Mouse (Mus musculus): ENCODE results near the gene Trim26. TPM values are rescaled to one million over a fixed set of nuclear protein-coding genes. Genes with fewer than 3 reads are reported as not detected.
"Not testable (repeated sequence)": the region's sequence is repeated elsewhere in the genome, so short reads cannot be mapped to it uniquely, and the experiment has no call there.

Gene Trim26
- total RNA-seq, 1 experiment = 24.6 TPM

- TF ChIP-seq ZC3H11A (IDR thresholded peaks at IDR 0.05; ENCODE audit: borderline replicate concordance, low read depth, low read length) = no peak
- TF ChIP-seq MAFK (IDR thresholded peaks at IDR 0.05; ENCODE audit: insufficient read depth, low read depth, low read length) = no peak
- TF ChIP-seq HCFC1 (IDR thresholded peaks at IDR 0.05; ENCODE audit: borderline replicate concordance, insufficient read depth, low read length) = no peak
- no peak for TF ChIP-seq ZNF384 (IDR thresholded peaks at IDR 0.05; ENCODE audit: low read depth, low read length)
- TF ChIP-seq CHD2 (IDR thresholded peaks at IDR 0.05; ENCODE audit: low read depth, low read length) = no peak
- no peaks in the 10 kb centered on the region for H3K36me3 ChIP-seq (ENCODE audit: control insufficient read depth, insufficient read depth, low read length, poor library complexity, severe bottlenecking)
Observed at GRCm38 (mm10) chr17:36874636-36875035, 37.7 kb downstream of the Trim26 start.

GRCm38 (mm10) chr17:36883350-36883749 lies 46.4 kb downstream of the Trim26 start:
- in situ Hi-C loops (cut with MboI; ENCODE audit: low sequenced_read_pairs in 2 of 2, unreplicated experiment in 2 of 2) = no loop called here
- TF ChIP-seq ZC3H11A (IDR thresholded peaks at IDR 0.05; ENCODE audit: borderline replicate concordance, low read depth, low read length) = no peak
- no peak for TF ChIP-seq HCFC1 (IDR thresholded peaks at IDR 0.05; ENCODE audit: borderline replicate concordance, insufficient read depth, low read length)

More at GRCm38 (mm10) chr17:36874636-36875035, 37.7 kb downstream of the Trim26 start:
- no peak overlapping the region for H3K27ac ChIP-seq (ENCODE audit: insufficient read depth, low read depth, low read length, poor library complexity, severe bottlenecking)
- in situ Hi-C loops (cut with MboI; ENCODE audit: low sequenced_read_pairs in 2 of 2, unreplicated experiment in 2 of 2) = no loop called here
- H3K4me3 ChIP-seq (ENCODE audit: insufficient read depth in 1 of 2, low read depth in 1 of 2, low read length in 2 of 2, poor library complexity in 1 of 2, severe bottlenecking in 1 of 2) = no peak overlapping the region
- H3K9ac ChIP-seq (ENCODE audit: insufficient read depth, low read depth, low read length, poor library complexity, severe bottlenecking) = no peak overlapping the region
- no peaks in the 10 kb centered on the region for H3K9me3 ChIP-seq (ENCODE audit: control insufficient read depth, insufficient read depth, low read depth, low read length)
- DNase-seq (ENCODE audit: low read depth, low spot score) = no peak
- H3K4me1 ChIP-seq (ENCODE audit: control insufficient read depth in 2 of 2, insufficient read depth in 2 of 2, low read length in 2 of 2, poor library complexity in 1 of 2) = peaks cover 0 to 3% of the 10 kb centered on the region in 2 experiments; a peak in 1 of 4 replicates

GRCm38 (mm10) chr17:36885132-36885790 lies 48.3 kb downstream of the Trim26 start:
- no peaks in the 10 kb centered on the region for H3K4me1 ChIP-seq (ENCODE audit: control insufficient read depth in 2 of 2, insufficient read depth in 2 of 2, low read length in 2 of 2, poor library complexity in 1 of 2)
- in situ Hi-C loops (cut with MboI; ENCODE audit: low sequenced_read_pairs in 2 of 2, unreplicated experiment in 2 of 2) = no loop called here
- no peak overlapping the region for H3K9ac ChIP-seq (ENCODE audit: insufficient read depth, low read depth, low read length, poor library complexity, severe bottlenecking)
- no peak for TF ChIP-seq ZNF384 (IDR thresholded peaks at IDR 0.05; ENCODE audit: low read depth, low read length)
- no peak for TF ChIP-seq CHD2 (IDR thresholded peaks at IDR 0.05; ENCODE audit: low read depth, low read length)
- H3K9me3 ChIP-seq (ENCODE audit: control insufficient read depth, insufficient read depth, low read depth, low read length) = no peaks in the 10 kb centered on the region
- no peak overlapping the region for H3K27ac ChIP-seq (ENCODE audit: insufficient read depth, low read depth, low read length, poor library complexity, severe bottlenecking)
- no peak for DNase-seq (ENCODE audit: low read depth, low spot score)
- no peaks in the 10 kb centered on the region for H3K36me3 ChIP-seq (ENCODE audit: control insufficient read depth, insufficient read depth, low read length, poor library complexity, severe bottlenecking)
- no peak overlapping the region for H3K4me3 ChIP-seq (ENCODE audit: insufficient read depth in 1 of 2, low read depth in 1 of 2, low read length in 2 of 2, poor library complexity in 1 of 2, severe bottlenecking in 1 of 2)

More at GRCm38 (mm10) chr17:36883350-36883749, 46.4 kb downstream of the Trim26 start:
- Histone ChIP-seq H3K4me3 (ENCODE audit: insufficient read depth in 1 of 2, low read depth in 1 of 2, low read length in 2 of 2, poor library complexity in 1 of 2, severe bottlenecking in 1 of 2) (no peak overlapping the region), H3K27ac (ENCODE audit: insufficient read depth, low read depth, low read length, poor library complexity, severe bottlenecking) (no peak overlapping the region), H3K4me1 (ENCODE audit: control insufficient read depth in 2 of 2, insufficient read depth in 2 of 2, low read length in 2 of 2, poor library complexity in 1 of 2) (no peaks in the 10 kb centered on the region), H3K36me3 (ENCODE audit: control insufficient read depth, insufficient read depth, low read length, poor library complexity, severe bottlenecking) (no peaks in the 10 kb centered on the region), H3K9me3 (ENCODE audit: control insufficient read depth, insufficient read depth, low read depth, low read length) (no peaks in the 10 kb centered on the region), H3K9ac (ENCODE audit: insufficient read depth, low read depth, low read length, poor library complexity, severe bottlenecking) (no peak overlapping the region)
- DNase-seq (ENCODE audit: low read depth, low spot score) = no peak

GRCm38 (mm10) chr17:36890073-36890903 lies 53.4 kb downstream of the Trim26 start, which contains the start of gene Trim40:
Gene Trim40, minus strand, starts transcription at chr17:36890123.
- TF ChIP-seq ZNF384 (IDR thresholded peaks at IDR 0.05; ENCODE audit: low read depth, low read length) = no peak
- TF ChIP-seq MAFK (IDR thresholded peaks at IDR 0.05; ENCODE audit: insufficient read depth, low read depth, low read length) = no peak
- TF ChIP-seq CHD2 (IDR thresholded peaks at IDR 0.05; ENCODE audit: low read depth, low read length) = no peak
- TF ChIP-seq HCFC1 (IDR thresholded peaks at IDR 0.05; ENCODE audit: borderline replicate concordance, insufficient read depth, low read length) = no peak
- no peak for TF ChIP-seq ZC3H11A (IDR thresholded peaks at IDR 0.05; ENCODE audit: borderline replicate concordance, low read depth, low read length)
- in situ Hi-C loops (cut with MboI; ENCODE audit: low sequenced_read_pairs in 2 of 2, unreplicated experiment in 2 of 2) = loop anchor here (5.0 to 10.0 kb wide), 2 partner anchors 312 to 315 kb away; partner anchors contain the start of gene Olfr94 (in 2 of the 2)
- no peak within 1 kb of the TSS for H3K4me3 ChIP-seq (ENCODE audit: insufficient read depth in 1 of 2, low read depth in 1 of 2, low read length in 2 of 2, poor library complexity in 1 of 2, severe bottlenecking in 1 of 2)

GRCm38 (mm10) chr17:36891496-36891895 lies 54.6 kb downstream of the Trim26 start:
- in situ Hi-C loops (cut with MboI; ENCODE audit: low sequenced_read_pairs in 2 of 2, unreplicated experiment in 2 of 2) = loop anchor here (5.0 to 10.0 kb wide), 2 partner anchors 311 to 313 kb away; partner anchors contain the start of gene Olfr94 (in 2 of the 2)
- H3K36me3 ChIP-seq (ENCODE audit: control insufficient read depth, insufficient read depth, low read length, poor library complexity, severe bottlenecking); H3K9me3 ChIP-seq (ENCODE audit: control insufficient read depth, insufficient read depth, low read depth, low read length); H3K9ac ChIP-seq (ENCODE audit: insufficient read depth, low read depth, low read length, poor library complexity, severe bottlenecking); H3K27ac ChIP-seq (ENCODE audit: insufficient read depth, low read depth, low read length, poor library complexity, severe bottlenecking); H3K4me1 ChIP-seq (ENCODE audit: control insufficient read depth in 2 of 2, insufficient read depth in 2 of 2, low read length in 2 of 2, poor library complexity in 1 of 2); H3K4me3 ChIP-seq (ENCODE audit: insufficient read depth in 1 of 2, low read depth in 1 of 2, low read length in 2 of 2, poor library complexity in 1 of 2, severe bottlenecking in 1 of 2); DNase-seq (ENCODE audit: low read depth, low spot score): not testable (repeated sequence)

More at GRCm38 (mm10) chr17:36890073-36890903, 53.4 kb downstream of the Trim26 start, which contains the start of gene Trim40:
- no peak within 1 kb of the TSS for H3K9ac ChIP-seq (ENCODE audit: insufficient read depth, low read depth, low read length, poor library complexity, severe bottlenecking)
- H3K27ac ChIP-seq (ENCODE audit: insufficient read depth, low read depth, low read length, poor library complexity, severe bottlenecking) = no peak within 1 kb of the TSS
- no peaks in the 10 kb centered on the region for H3K9me3 ChIP-seq (ENCODE audit: control insufficient read depth, insufficient read depth, low read depth, low read length)
- H3K4me1 ChIP-seq (ENCODE audit: control insufficient read depth in 2 of 2, insufficient read depth in 2 of 2, low read length in 2 of 2, poor library complexity in 1 of 2) = no peaks in the 10 kb centered on the region
- H3K36me3 ChIP-seq (ENCODE audit: control insufficient read depth, insufficient read depth, low read length, poor library complexity, severe bottlenecking) = no peaks in the 10 kb centered on the region
- DNase-seq (ENCODE audit: low read depth, low spot score) = no peak
